Mouse (Mus musculus) forebrain, embryonic 11.5 days (tissue): ENCODE data around the gene Adra2c. TPM values are rescaled to one million over a fixed set of nuclear protein-coding genes. Genes with fewer than 3 reads are reported as not detected.
A peak's percentile ranks its signal among the peaks of the same experiment; 100 is the strongest.

ENCODE experiments used
- ATAC-seq: fragments of 200-750 bp; cut with Nextera tagmentation; replicated peaks from 2 replicates; pipeline ENCODE4 v1.8.0; 2017; ENCODE audit warnings: moderate TSS enrichment; ENCODE audit not compliant: low FRiP score
- DNase-seq: peaks from one replicate; pipeline ENCODE4 v3.0.0-alpha.2; 2017; ENCODE audit warnings: low spot score
- H3K27ac ChIP-seq: fragments of 300-500 bp; sonication (generic); 2 replicates; pipeline ENCODE4 v1.5.1; 2014; ENCODE audit warnings: low read depth, low read length
- H3K27me3 ChIP-seq: fragments of 300-500 bp; sonication (generic); 2 replicates; pipeline ENCODE4 v1.6.1; 2014; ENCODE audit warnings: mild to moderate bottlenecking, low read length, mixed read lengths; ENCODE audit not compliant: control insufficient read depth, insufficient read depth
- H3K36me3 ChIP-seq: fragments of 300-500 bp; sonication (generic); 2 replicates; pipeline ENCODE4 v1.6.1; 2014; ENCODE audit warnings: mild to moderate bottlenecking, low read length, moderate library complexity, mixed read lengths; ENCODE audit not compliant: control insufficient read depth, insufficient read depth
- H3K4me1 ChIP-seq: fragments of 300-500 bp; sonication (generic); replicated peaks from 2 replicates; pipeline ENCODE4 v1.6.1; 2014; ENCODE audit warnings: low read length, mixed read lengths; ENCODE audit not compliant: control insufficient read depth, insufficient read depth
- H3K4me2 ChIP-seq: fragments of 300-500 bp; sonication (generic); 2 replicates; pipeline ENCODE4 v1.6.1; 2014; ENCODE audit warnings: low read depth, mild to moderate bottlenecking, low read length, moderate library complexity, mixed read lengths; ENCODE audit not compliant: severe bottlenecking
- H3K4me3 ChIP-seq: fragments of 300-500 bp; sonication (generic); 2 replicates; pipeline ENCODE4 v1.5.1; 2014; ENCODE audit warnings: low read depth, low read length
- H3K9ac ChIP-seq: fragments of 300-500 bp; sonication (generic); 2 replicates; pipeline ENCODE4 v1.6.1; 2014; ENCODE audit warnings: low read length
- H3K9me3 ChIP-seq: fragments of 300-500 bp; sonication (generic); 2 replicates; pipeline ENCODE4 v1.6.1; 2016; ENCODE audit warnings: low read length, mixed read lengths; ENCODE audit not compliant: control insufficient read depth
- WGBS: fragments of 180-500 bp; shearing (Covaris S2); extraction: QIAGEN DNeasy Blood & Tissue Kit; methylation state at CpG from one replicate; pipeline ENCODE4 v1.1.7; 2014; 5-methylcytosine and 5-hydroxymethylcytosine counted together
- polyA plus RNA-seq: library from polyadenylated mRNA; unstranded; fragments of >200 nt; fragmentation: Nextera tagmentation; extraction: Ambion mirVana; gene quantifications from 2 replicates; pipeline ENCODE4 v1.2.1, GENCODE M21; 2014

Gene Adra2c
- 0.05 TPM in 1 of 2 replicates, not detected in the other for polyA plus RNA-seq

DNA sequence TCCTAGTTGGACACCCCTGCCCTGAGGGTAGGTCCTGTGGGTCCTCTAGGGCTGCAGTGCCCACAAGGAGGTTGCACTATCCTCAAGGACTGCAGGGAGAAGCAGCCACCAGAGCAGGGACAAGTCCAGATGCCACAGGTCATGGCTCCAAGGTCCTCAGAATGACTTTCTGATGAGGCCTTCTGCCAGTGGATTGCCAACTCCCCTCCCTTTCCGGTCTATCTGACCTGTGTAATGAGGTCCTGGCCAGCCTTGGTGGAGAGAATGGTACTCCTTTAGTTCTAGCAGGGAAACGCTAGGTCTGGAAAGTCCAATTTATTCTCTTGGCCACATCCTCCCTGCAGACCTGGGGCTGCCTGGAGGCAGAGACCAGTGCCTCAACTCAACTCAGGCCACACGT is at the start of gene Adra2c:
Gene Adra2c, plus strand, starts transcription at position 301 of the 400 bp plus-strand sequence.
- Histone ChIP-seq H3K9me3 (no peaks in the 10 kb centered on the region), H3K4me1 (peaks cover 10% of the 10 kb centered on the region; the same call in 1 of the 2 replicates), H3K27me3 (peaks cover 57% of the 10 kb centered on the region), H3K4me2 (peak within 1 kb of the TSS; percentile 61), H3K36me3 (no peaks in the 10 kb centered on the region), H3K9ac (no peak within 1 kb of the TSS), H3K27ac (no peak within 1 kb of the TSS), H3K4me3 (peak within 1 kb of the TSS; percentile 43)
- ATAC-seq (no peak), DNase-seq (no peak)
- WGBS, result 47% methylated on average over 3 of the region's 3 CpGs

DNA sequence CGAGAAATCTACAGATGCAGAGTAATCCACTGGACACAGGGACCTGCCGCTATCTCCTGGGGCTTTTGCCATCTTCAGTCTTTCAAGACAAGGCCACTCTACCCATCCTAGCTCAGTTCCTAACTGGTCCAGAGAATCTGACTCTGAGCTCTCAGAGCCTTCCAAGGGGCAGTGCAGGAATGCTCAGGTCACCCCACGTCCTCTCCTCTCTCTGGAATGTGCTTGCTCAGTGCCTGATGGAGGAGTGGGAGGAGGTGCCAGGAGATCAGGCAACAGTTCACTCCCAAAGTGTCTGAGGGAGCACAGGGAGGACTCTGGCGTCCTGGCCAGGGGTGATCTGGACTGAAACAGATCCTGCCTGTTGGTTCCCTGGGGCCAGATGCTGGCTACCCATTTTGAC is 45.0 kb upstream of the Adra2c start:
- WGBS, result 67% methylated on average over 4 of the region's 4 CpGs
- no peak overlapping the region for H3K4me3 ChIP-seq
- H3K4me1 ChIP-seq, result no peaks in the 10 kb centered on the region
- ATAC-seq (no peak), DNase-seq (no peak)
- H3K27me3 ChIP-seq, result no peaks in the 10 kb centered on the region
- H3K4me2 ChIP-seq, result no peak overlapping the region
- H3K36me3 ChIP-seq, result no peaks in the 10 kb centered on the region
- no peak overlapping the region for H3K27ac ChIP-seq
- no peaks in the 10 kb centered on the region for H3K9me3 ChIP-seq
- no peak overlapping the region for H3K9ac ChIP-seq

DNA sequence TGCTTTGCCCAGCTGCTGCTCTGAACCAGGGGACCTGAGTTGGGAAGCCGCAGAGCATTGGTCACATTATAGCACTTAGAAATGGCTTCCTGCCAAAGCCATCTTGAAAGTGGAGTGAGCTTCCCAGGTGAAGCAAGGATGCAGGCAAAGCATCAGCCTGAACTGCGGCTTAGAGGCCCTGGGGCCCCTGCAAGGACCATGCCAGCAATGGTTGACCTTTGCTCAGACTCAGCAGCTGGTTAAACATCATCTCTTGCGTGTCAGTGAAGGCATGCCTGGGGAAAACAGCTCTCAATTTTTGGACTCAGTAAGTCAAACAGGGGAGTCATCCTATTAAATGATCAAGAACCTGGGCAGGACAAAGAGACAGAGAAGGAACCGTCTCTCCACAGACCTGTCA is 40.4 kb upstream of the Adra2c start:
- H3K4me2 ChIP-seq, result no peak overlapping the region
- no peak overlapping the region for H3K9ac ChIP-seq
- H3K27ac ChIP-seq, result no peak overlapping the region
- no peaks in the 10 kb centered on the region for H3K36me3 ChIP-seq
- no peak overlapping the region for H3K4me3 ChIP-seq
- DNase-seq (no peak), ATAC-seq (no peak)
- H3K4me1 ChIP-seq, result no peaks in the 10 kb centered on the region
- no peaks in the 10 kb centered on the region for H3K27me3 ChIP-seq
- 83% methylated on average over 4 of the region's 4 CpGs for WGBS
- H3K9me3 ChIP-seq, result no peaks in the 10 kb centered on the region

DNA sequence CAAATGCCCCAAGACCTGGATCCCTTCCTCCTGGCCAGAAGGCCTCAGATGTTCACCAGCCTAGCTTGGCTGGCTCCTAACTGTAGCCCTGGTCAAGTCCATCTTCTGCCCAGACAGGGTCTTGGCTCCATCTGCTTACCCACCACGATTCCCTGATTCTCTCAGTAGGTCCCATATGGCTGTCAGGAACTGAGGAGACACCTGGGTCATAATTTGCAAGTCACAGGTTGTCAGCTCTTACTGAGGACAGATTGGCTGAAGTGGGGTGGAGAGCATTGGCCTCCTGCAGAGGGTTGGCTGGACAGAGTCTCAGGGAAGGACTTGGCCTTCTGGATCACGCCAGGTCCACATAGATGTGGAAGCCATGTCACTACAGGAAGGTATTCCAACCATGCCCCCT is 39.5 kb upstream of the Adra2c start:
- H3K27me3 ChIP-seq, result no peaks in the 10 kb centered on the region
- H3K36me3 ChIP-seq, result no peaks in the 10 kb centered on the region
- no peak for DNase-seq
- 72% methylated on average over 2 of the region's 2 CpGs for WGBS
- H3K9me3 ChIP-seq, result no peaks in the 10 kb centered on the region
- no peak overlapping the region for H3K4me2 ChIP-seq
- H3K4me3 ChIP-seq, result no peak overlapping the region
- no peaks in the 10 kb centered on the region for H3K4me1 ChIP-seq
- H3K9ac ChIP-seq, result no peak overlapping the region
- ATAC-seq, result no peak
- no peak overlapping the region for H3K27ac ChIP-seq

DNA sequence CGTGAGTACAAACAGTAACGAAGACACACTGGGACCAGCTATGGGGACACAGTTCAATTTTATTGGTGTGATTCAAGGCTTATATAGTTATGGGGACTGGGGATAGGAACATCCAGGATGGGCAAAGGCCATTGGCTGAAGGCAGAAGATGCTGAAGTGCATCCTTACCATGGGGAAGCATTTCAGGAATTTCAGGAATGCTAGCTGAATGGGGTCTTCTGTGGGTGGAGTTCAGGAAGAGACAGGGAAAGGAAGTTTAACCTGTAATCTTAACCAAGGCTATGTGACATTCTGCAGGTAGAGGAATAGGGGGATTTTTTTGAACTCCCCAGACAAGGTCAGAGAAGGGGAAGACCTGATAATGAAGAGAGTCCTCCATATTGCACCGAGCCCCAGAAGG is 36.6 kb upstream of the Adra2c start:
- Histone ChIP-seq H3K36me3 (no peaks in the 10 kb centered on the region), H3K27ac (no peak overlapping the region), H3K4me1 (0 out of 2 replicates have a peak, but pooled peaks cover 2% of the 10 kb centered on the region), H3K9ac (no peak overlapping the region), H3K4me2 (no peak overlapping the region), H3K4me3 (no peak overlapping the region), H3K9me3 (no peaks in the 10 kb centered on the region), H3K27me3 (no peaks in the 10 kb centered on the region)
- no peak for DNase-seq
- ATAC-seq, result no peak
- 76% methylated on average over 3 of the region's 3 CpGs for whole genome bisulfite sequencing

DNA sequence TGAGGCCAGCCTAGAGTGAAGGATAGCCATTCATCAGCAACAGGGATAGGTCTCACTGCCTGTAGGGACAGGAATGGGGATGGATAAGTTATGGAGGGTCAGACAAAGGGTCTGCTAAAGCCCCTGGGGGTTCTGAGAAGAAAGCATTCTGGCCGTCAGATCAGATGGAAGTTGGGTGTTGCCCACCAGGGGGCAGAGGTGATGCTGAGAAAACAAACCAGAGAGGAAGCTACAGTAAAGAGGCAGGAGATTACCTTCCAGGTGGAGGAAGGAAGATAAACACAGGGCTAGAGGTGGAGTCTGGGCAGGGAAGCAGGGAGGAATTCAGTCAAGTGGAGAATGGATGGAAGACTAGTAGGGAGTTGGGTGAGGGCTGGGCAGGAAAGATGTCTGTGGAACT is 33.9 kb upstream of the Adra2c start:
- Histone ChIP-seq H3K9me3 (no peaks in the 10 kb centered on the region), H3K4me1 (0 out of 2 replicates have a peak, but pooled peaks cover 2% of the 10 kb centered on the region), H3K36me3 (no peaks in the 10 kb centered on the region), H3K27ac (no peak overlapping the region), H3K4me3 (no peak overlapping the region), H3K4me2 (no peak overlapping the region), H3K27me3 (no peaks in the 10 kb centered on the region), H3K9ac (no peak overlapping the region)
- ATAC-seq (no peak), DNase-seq (no peak)
- 4% methylated on average over 1 of the region's 1 CpGs for WGBS

DNA sequence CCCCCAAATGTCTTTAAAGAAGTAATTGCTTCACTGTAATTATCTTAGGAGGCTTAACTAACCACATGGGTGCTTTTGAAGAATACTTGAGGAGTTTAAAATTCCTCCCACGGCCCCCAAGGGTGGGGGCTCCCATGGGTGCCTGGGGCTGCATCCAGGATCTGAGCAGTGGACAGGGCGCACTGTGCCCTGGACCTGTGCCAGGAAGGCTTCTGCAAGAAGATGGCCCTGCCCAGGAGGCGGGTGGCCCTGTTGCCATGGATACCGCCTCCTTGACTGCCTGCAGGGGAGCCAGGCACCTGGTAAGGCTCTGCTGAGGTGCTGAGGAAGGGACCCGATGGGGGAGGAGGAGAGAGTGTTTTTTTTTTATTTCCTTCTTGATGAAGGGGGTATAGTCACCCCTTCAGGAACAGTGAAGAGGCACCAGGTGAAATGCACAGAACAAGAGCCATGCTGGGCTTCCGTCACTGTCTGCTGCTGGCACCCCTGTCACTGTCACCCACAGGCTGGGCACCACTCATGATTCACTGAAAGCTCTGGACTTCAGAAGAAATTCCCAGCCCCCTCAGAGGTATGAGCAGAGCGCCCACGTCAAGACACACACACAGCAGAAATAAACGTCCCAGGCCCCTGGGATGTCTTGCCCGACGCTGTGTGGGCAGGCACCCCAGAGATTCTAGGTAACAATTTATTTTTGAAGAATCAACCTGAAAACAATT is 32.4 kb upstream of the Adra2c start:
- H3K4me3 ChIP-seq, result no peak overlapping the region
- no peak overlapping the region for H3K4me2 ChIP-seq
- H3K27me3 ChIP-seq, result no peaks in the 10 kb centered on the region
- H3K36me3 ChIP-seq, result no peaks in the 10 kb centered on the region
- DNase-seq (peak; percentile 54), ATAC-seq (no peak)
- no peak overlapping the region for H3K9ac ChIP-seq
- 0 out of 2 replicates have a peak, but pooled peaks cover 2% of the 10 kb centered on the region for H3K4me1 ChIP-seq
- H3K27ac ChIP-seq, result no peak overlapping the region
- H3K9me3 ChIP-seq, result no peaks in the 10 kb centered on the region
- 56% methylated on average over 11 of the region's 11 CpGs for WGBS

DNA sequence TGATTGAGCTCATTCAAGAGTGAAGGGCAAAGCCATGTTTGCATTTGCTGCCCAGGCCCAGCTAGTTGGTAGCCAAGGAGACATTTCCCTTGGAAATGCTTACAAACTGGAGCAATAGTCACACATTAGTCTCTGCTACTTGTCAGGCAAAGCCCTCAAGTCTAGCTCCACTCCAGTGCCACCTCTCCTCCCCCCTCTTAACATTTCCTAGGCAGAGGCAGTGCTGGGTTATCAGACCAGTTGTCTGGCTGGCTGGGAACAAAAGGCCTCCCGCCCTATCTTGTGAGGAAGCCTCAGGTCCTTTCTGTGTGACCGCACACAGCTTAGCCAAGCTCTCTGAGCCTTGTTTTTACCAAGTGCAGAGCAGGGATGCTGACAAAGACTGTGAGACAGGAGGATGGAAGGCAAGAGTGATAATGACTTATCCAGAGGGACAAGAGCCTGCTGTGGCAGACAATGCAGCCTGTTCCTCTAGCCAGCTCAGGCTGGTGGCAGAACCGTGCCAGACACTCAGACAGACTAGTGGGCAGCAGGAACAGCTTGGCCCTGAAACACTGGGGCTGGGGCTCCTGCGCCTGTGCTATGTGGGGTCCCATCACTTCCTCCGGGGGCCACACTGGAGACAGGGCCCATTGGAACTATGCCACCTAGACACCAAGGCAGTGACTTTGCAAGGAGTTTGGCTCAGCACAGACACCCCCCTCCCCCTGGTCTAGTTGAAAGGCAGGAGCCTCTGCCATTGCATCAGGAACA is 23.0 kb upstream of the Adra2c start:
- DNase-seq (no peak), ATAC-seq (no peak)
- no peaks in the 10 kb centered on the region for H3K9me3 ChIP-seq
- H3K4me3 ChIP-seq, result no peak overlapping the region
- 38% methylated on average over 5 of the region's 5 CpGs for WGBS
- no peak overlapping the region for H3K4me2 ChIP-seq
- H3K36me3 ChIP-seq, result no peaks in the 10 kb centered on the region
- H3K4me1 ChIP-seq, result no peaks in the 10 kb centered on the region
- H3K27ac ChIP-seq, result no peak overlapping the region
- H3K27me3 ChIP-seq, result no peaks in the 10 kb centered on the region
- no peak overlapping the region for H3K9ac ChIP-seq
